Comparison of ENCODE assay signal across 11 mouse cellular contexts in the genomic region with DNA sequence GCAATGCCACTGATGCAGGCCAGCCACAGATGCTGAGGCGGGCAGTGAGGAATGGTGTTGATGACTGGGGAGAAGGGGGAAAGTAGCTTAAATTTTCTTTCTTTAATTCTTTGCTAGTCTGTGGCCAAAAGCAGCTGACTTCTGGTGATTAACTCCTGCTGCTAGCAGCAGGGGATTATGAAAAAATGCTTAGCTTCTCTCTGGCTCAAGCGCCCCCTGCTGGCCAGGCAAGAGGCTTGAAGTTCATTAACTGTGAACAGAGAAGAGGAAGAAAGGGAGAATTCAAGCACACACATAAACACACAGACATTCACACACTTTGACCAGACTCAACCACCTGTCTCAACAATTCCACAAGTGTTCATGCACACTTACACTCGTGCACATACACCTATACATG. TPM values are rescaled to one million over a fixed set of nuclear protein-coding genes. Genes with fewer than 3 reads are reported as not detected.
DNase-seq lines count a peak whose midpoint lies in the region; ATAC-seq and TF ChIP-seq lines count a peak whose summit lies in the region.
"Had no signal": no experiment of that assay in that cellular context is flagged by ENCODE, and none has a peak within 500 bp of the region (broad histone marks: within the 10 kb centered on the region; RNA-seq: fewer than 3 reads in every experiment).

No protein-coding gene starts in this region.

- DNase-seq in heart, adult 11 months = peak; percentile 10
- no peak for DNase-seq in heart, embryonic 10.5 days (ENCODE audit: low spot score)
- DNase-seq in right cerebral cortex, adult 18-20 months = peak; percentile 33
- no peak for DNase-seq in right cerebral cortex, postnatal 36 days (ENCODE audit: low spot score in 2 of 2)
- DNase-seq in c-Kit-negative CD71-positive TER-119-positive erythroid progenitor cells, embryonic 14.5 days (ENCODE audit: low read depth, low spot score) = peak; percentile 12
- peak; percentile 18 to 57 for DNase-seq in layer of hippocampus, adult 2 months (ENCODE audit: low spot score in 2 of 2)
- peak; percentile 45 for DNase-seq in retina, postnatal 7 days (ENCODE audit: low read depth, low spot score)

- 30% methylated on average over 3 of the region's 3 CpGs for WGBS in heart, embryonic 10.5 days

- no peaks in the 10 kb centered on the region for H3K4me1 ChIP-seq in heart, embryonic 10.5 days
- H3K4me1 ChIP-seq: embryonic facial prominence, embryonic 12.5 days; limb, embryonic 13.5 days had no signal

- H3K27me3 ChIP-seq in heart, embryonic 10.5 days (ENCODE audit: insufficient read depth, poor library complexity, severe bottlenecking) = no peaks in the 10 kb centered on the region
- H3K27me3 ChIP-seq: embryonic facial prominence, embryonic 12.5 days; limb, embryonic 13.5 days had no signal

- no peaks in the 10 kb centered on the region for H3K36me3 ChIP-seq in heart, embryonic 10.5 days
- H3K36me3 ChIP-seq: embryonic facial prominence, embryonic 12.5 days; limb, embryonic 13.5 days had no signal

- peak; percentile 85 for TF ChIP-seq CTCF in layer of hippocampus, adult 2 months (conservative IDR thresholded peaks at IDR 0.05)

- no peak overlapping the region for H3K4me3 ChIP-seq in heart, embryonic 10.5 days
- no peak overlapping the region for H3K4me3 ChIP-seq in layer of hippocampus, adult 2 months
- H3K4me3 ChIP-seq: embryonic facial prominence, embryonic 12.5 days; limb, embryonic 13.5 days had no signal

- no peak for ATAC-seq in activated CD4-positive, CD25-positive, alpha-beta regulatory T cell, adult 4 months

- H3K9me3 ChIP-seq in heart, embryonic 10.5 days = peaks cover 6% of the 10 kb centered on the region; the same call in 1 of the 2 replicates

- H3K27ac ChIP-seq in heart, embryonic 10.5 days = no peak overlapping the region
- no peak overlapping the region for H3K27ac ChIP-seq in layer of hippocampus, adult 2 months
- H3K27ac ChIP-seq: embryonic facial prominence, embryonic 12.5 days; limb, embryonic 13.5 days had no signal

RNA-seq across cellular contexts. Expression of gene Bpifa5, which starts 4.0 kb away (rescaled TPM):
- polyA plus RNA-seq in heart, embryonic 10.5 days (2016; fragmentation: Nextera tagmentation; extraction: Ambion mirVana) = not detected in 2 replicates
- not detected for total RNA-seq in layer of hippocampus, adult 2 months (2021)
- not detected for polyA plus RNA-seq in activated CD4-positive, CD25-positive, alpha-beta regulatory T cell, adult 4 months (2017; shearing (Covaris generic))
- polyA plus RNA-seq: embryonic facial prominence, embryonic 12.5 days; limb, embryonic 13.5 days; stomach, embryonic 14.5 days had no signal

RNA-seq across cellular contexts. Expression of gene Bpifa1, which starts 15.8 kb away (rescaled TPM):
- polyA plus RNA-seq in heart, embryonic 10.5 days (2016; fragmentation: Nextera tagmentation; extraction: Ambion mirVana) = not detected in 2 replicates
- not detected for total RNA-seq in layer of hippocampus, adult 2 months (2021)
- polyA plus RNA-seq in activated CD4-positive, CD25-positive, alpha-beta regulatory T cell, adult 4 months (2017; shearing (Covaris generic)) = not detected
- polyA plus RNA-seq: embryonic facial prominence, embryonic 12.5 days; limb, embryonic 13.5 days; stomach, embryonic 14.5 days had no signal

RNA-seq across cellular contexts. Expression of gene Bpifa3, which starts 28.3 kb away (rescaled TPM):
- polyA plus RNA-seq in heart, embryonic 10.5 days (2016; fragmentation: Nextera tagmentation; extraction: Ambion mirVana) = not detected in 2 replicates
- not detected for total RNA-seq in layer of hippocampus, adult 2 months (2021)
- polyA plus RNA-seq in activated CD4-positive, CD25-positive, alpha-beta regulatory T cell, adult 4 months (2017; shearing (Covaris generic)) = not detected
- polyA plus RNA-seq: embryonic facial prominence, embryonic 12.5 days; limb, embryonic 13.5 days; stomach, embryonic 14.5 days had no signal

RNA-seq across cellular contexts. Expression of gene Bpifb1, which starts 32.2 kb away (rescaled TPM):
- polyA plus RNA-seq in heart, embryonic 10.5 days (2016; fragmentation: Nextera tagmentation; extraction: Ambion mirVana) = 0.39 TPM in 1 of 2 replicates, not detected in the other
- total RNA-seq in layer of hippocampus, adult 2 months (2021) = under 1 TPM in 1 of 2 experiments, not detected in 1; 0.22 TPM
- polyA plus RNA-seq in activated CD4-positive, CD25-positive, alpha-beta regulatory T cell, adult 4 months (2017; shearing (Covaris generic)) = not detected
- polyA plus RNA-seq: embryonic facial prominence, embryonic 12.5 days; limb, embryonic 13.5 days had no signal

Comparison
In these comparisons a context has a peak if more than half of its experiments do, and no peak if none do; other contexts are left out.
1. DNase-seq: peak in heart, adult 11 months (single experiment), right cerebral cortex, adult 18-20 months (single experiment), c-Kit-negative CD71-positive TER-119-positive erythroid progenitor cells, embryonic 14.5 days (single experiment), layer of hippocampus, adult 2 months (2 of 2) and retina, postnatal 7 days (single experiment); none in heart, embryonic 10.5 days (single experiment) and right cerebral cortex, postnatal 36 days (0 of 2).